Mouse (Mus musculus) G1E (cell line): ENCODE results near the gene Flvcr1.

Experiments
- CTCF ChIP-seq: IDR thresholded peaks from 2 replicates; pipeline ENCODE4 v1.5.1; 2012; ENCODE audit warnings: low read depth, low read length, inconsistent platforms, mixed read lengths
- GATA1 ChIP-seq: IDR thresholded peaks from 2 replicates; pipeline ENCODE4 v1.6.1; 2012; ENCODE audit warnings: borderline replicate concordance, low read length, inconsistent platforms, mixed read lengths
- POLR2AphosphoS5 ChIP-seq: IDR thresholded peaks from 2 replicates; pipeline ENCODE4 v1.6.1; 2012; ENCODE audit warnings: low read depth, low read length, inconsistent platforms; ENCODE audit not compliant: insufficient replicate concordance

GRCm38 (mm10) chr1:191062241-191062780 lies 36.4 kb upstream of the Flvcr1 start:
- TF ChIP-seq CTCF (no peak), POLR2AphosphoS5 (no peak), GATA1 (no peak)
